Mouse (Mus musculus) midbrain, postnatal 0 days (tissue): Measurements from ENCODE around the gene Trp53rkb. TPM values are rescaled to one million over a fixed set of nuclear protein-coding genes. Genes with fewer than 3 reads are reported as not detected.
A peak's percentile ranks its signal among the peaks of the same experiment; 100 is the strongest.
"Not testable (repeated sequence)": the region's sequence is repeated elsewhere in the genome, so short reads cannot be mapped to it uniquely, and the experiment has no call there.

Source experiments
- ATAC-seq: fragments of 200-750 bp; cut with Nextera tagmentation; 2 replicates; pipeline ENCODE4 v1.8.0; 2017; ENCODE audit warnings: moderate number of reproducible peaks, mild to moderate bottlenecking, moderate TSS enrichment, moderate library complexity; ENCODE audit not compliant: low FRiP score
- DNase-seq: peaks from one replicate; pipeline ENCODE4 v3.0.0-alpha.2; 2015; ENCODE audit warnings: low spot score
- H3K27ac ChIP-seq: fragments of 300-500 bp; sonication (generic); 2 replicates; pipeline ENCODE4 v1.5.1; 2014; ENCODE audit warnings: low read depth, mild to moderate bottlenecking, low read length, mixed read lengths
- H3K27me3 ChIP-seq: fragments of 300-500 bp; sonication (generic); 2 replicates; pipeline ENCODE4 v1.6.1; 2014; ENCODE audit warnings: low read length, control low read depth, mixed read lengths; ENCODE audit not compliant: insufficient read depth
- H3K36me3 ChIP-seq: fragments of 300-500 bp; sonication (generic); 2 replicates; pipeline ENCODE4 v1.6.1; 2014; ENCODE audit warnings: low read length, control low read depth, mixed read lengths; ENCODE audit not compliant: insufficient read depth
- H3K4me1 ChIP-seq: fragments of 300-500 bp; sonication (generic); 2 replicates; pipeline ENCODE4 v1.6.1; 2014; ENCODE audit warnings: mild to moderate bottlenecking, control low read depth, antibody characterized with exemption, low read length, mixed read lengths; ENCODE audit not compliant: insufficient read depth
- H3K4me2 ChIP-seq: fragments of 300-500 bp; sonication (generic); 2 replicates; pipeline ENCODE4 v1.6.1; 2014; ENCODE audit warnings: low read depth, mild to moderate bottlenecking, low read length, mixed read lengths; ENCODE audit not compliant: poor library complexity, severe bottlenecking
- H3K4me3 ChIP-seq: fragments of 300-500 bp; sonication (generic); 2 replicates; pipeline ENCODE4 v1.5.1; 2014; ENCODE audit warnings: low read depth, mild to moderate bottlenecking, low read length, moderate library complexity
- H3K9ac ChIP-seq: fragments of 300-500 bp; sonication (generic); replicated peaks from 2 replicates; pipeline ENCODE4 v1.6.1; 2014; ENCODE audit warnings: mild to moderate bottlenecking, low read length, moderate library complexity, mixed read lengths; ENCODE audit not compliant: poor library complexity, severe bottlenecking
- H3K9me3 ChIP-seq: fragments of 300-500 bp; sonication (generic); 2 replicates; pipeline ENCODE4 v1.6.1; 2016; ENCODE audit warnings: low read length, control low read depth
- CTCF ChIP-seq: IDR thresholded peaks from 2 replicates; pipeline ENCODE4 v1.5.1; 2016; ENCODE audit warnings: antibody characterized with exemption, mild to moderate bottlenecking
- WGBS: fragments of 180-500 bp; shearing (Covaris S2); extraction: QIAGEN DNeasy Blood & Tissue Kit; methylation state at CpG from one replicate; pipeline ENCODE4 v1.1.7; 2014; 5-methylcytosine and 5-hydroxymethylcytosine counted together
- polyA plus RNA-seq: library from polyadenylated mRNA; unstranded; fragments of >200 nt; fragmentation: Nextera tagmentation; extraction: Ambion mirVana; gene quantifications from 2 replicates; pipeline ENCODE4 v1.2.1, GENCODE M21; 2015
- total RNA-seq: library from RNA; depleted of rRNA; stranded (reverse); fragments of >200 nt; gene quantifications from 2 replicates; pipeline ENCODE4 v1.2.3, GENCODE M21; 2014

The Trp53rkb gene
- total and polyA plus RNA-seq, 2 experiments from 2014 or later = 7.5 to 17.2 TPM

DNA sequence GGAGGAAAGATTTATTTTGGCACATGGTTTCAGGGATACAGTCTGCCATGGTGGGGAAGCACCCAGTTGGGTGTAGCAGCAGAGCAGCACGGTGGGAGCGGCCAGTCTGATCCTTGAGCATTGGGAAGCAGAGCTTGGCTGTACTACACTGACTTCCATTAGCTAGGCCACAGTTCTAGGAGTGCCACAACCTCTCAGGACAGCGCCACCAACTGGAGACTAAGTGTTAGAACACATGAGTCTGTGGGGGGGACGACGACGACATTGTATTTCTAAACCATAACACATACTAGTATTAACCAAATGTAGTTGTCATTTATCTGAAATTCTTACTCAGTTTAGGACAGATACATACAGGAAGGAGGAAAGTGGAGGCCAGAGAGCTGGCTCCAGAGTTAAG, 8.0 kb upstream of the Trp53rkb start:
- no peak overlapping the region for H3K27ac ChIP-seq

DNA sequence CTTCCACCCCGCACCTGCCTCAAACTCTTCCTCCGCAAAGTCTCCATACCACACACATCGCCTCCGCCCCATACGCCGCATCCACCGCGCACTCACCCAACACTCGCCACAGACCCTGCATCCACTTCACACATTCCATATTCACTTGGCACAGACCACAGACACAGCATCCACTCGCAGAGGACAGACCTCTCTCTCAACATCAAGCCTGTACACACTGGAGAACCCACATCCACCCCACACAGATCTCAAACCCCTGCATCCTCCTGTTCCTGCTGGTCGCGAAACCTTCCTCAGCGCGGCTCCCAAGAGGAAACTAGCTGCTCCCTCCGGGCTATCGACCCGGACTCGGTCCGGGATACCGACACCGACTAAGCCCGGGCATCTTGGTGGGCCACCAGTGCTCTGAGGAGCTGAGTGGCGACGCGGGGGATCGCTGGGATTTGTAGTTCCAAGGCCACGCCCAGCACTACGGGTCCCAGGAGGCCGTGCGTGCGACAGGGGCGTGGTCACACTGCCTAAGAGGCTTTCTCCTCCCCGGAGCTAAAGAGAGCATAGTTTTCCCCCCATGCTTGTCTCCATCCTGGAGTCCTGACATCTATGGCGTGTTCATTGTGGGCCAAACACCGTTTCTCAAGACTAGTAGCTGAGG, 5.9 kb upstream of the Trp53rkb start:
- Histone ChIP-seq H3K27me3 (no peaks in the 10 kb centered on the region), H3K36me3 (no peaks in the 10 kb centered on the region), H3K4me2 (peak overlapping the region; percentile 82), H3K9ac (peak overlapping the region; percentile 77), H3K9me3 (no peaks in the 10 kb centered on the region), H3K4me3 (peak overlapping the region; percentile 76), H3K27ac (peak overlapping the region; percentile 63; the same call in 1 of the 2 replicates), H3K4me1 (no peaks in the 10 kb centered on the region; the same call in 1 of the 2 replicates)
- peak; percentile 96 for DNase-seq
- peak; percentile 94 for ATAC-seq
- under 1% methylated on average over 35 of the region's 35 CpGs for WGBS
- no peak for TF ChIP-seq CTCF

More for the DNA sequence above, 8.0 kb upstream of the Trp53rkb start:
- no peak overlapping the region for H3K9ac ChIP-seq
- WGBS = 79% methylated on average over 6 of the region's 6 CpGs
- ATAC-seq = no peak
- DNase-seq = peak; percentile 59
- no peaks in the 10 kb centered on the region; the same call in 1 of the 2 replicates for H3K4me1 ChIP-seq
- no peaks in the 10 kb centered on the region for H3K27me3 ChIP-seq
- TF ChIP-seq CTCF = peak; percentile 62
- H3K4me2 ChIP-seq = no peak overlapping the region
- no peaks in the 10 kb centered on the region for H3K36me3 ChIP-seq
- H3K4me3 ChIP-seq = no peak overlapping the region
- H3K9me3 ChIP-seq = no peaks in the 10 kb centered on the region

DNA sequence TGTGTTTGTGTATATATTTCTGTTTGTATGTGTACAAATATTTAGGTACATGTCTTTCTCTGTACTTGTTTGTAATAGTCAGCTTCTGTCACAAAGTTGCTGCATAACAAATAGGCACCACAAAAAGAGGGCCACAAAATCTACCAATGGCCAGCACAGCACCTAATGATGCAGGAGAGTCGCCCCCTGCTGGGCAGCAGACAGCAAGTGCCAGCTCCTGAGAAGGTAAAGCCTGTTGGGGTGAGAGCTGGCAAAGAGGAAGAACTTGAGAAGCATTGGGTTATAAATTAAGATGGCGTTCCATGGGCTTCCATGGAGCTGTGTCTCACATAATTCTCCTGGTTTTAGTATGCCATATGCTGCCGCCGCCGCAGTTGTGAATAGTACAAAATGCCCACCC, 593 bp upstream of the Trp53rkb start:
- no peak overlapping the region for H3K4me2 ChIP-seq

DNA sequence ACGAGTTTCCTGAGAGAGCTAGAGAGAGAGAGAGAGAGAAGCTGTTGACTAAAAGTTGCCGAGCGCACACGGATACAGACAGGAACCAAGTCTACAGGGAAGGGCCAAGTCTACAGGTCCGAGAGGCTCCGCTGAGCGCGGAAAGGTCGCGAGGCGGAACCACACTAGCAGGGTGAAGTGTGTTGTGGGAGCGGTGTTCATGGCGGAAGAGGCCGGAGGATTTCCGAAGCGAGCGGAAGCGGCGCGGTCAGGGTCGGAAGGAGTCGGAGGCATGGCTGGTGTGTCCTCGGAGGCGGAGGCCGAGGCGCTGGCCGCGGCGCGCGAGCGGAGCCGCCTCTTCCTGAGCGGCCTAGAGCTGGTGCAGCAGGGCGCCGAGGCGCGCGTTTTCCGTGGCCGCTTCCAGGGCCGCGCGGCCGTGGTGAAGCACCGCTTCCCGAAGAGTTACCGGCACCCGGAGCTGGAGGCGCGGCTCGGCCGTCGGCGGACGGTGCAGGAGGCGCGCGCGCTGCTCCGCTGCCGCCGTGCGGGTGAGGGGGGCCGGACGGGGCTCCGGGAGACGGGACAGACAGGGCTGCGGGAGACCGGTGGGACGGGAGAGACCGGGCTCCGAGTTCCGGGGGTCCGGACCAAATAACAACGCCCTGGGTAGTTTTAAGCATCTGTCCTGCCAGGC, 1.3 kb downstream of the Trp53rkb start:
- H3K27me3 ChIP-seq, H3K4me1 ChIP-seq, H3K9me3 ChIP-seq, H3K36me3 ChIP-seq: not testable (repeated sequence)
- Histone ChIP-seq H3K9ac (peak overlapping the region; percentile 69), H3K27ac (peak overlapping the region; percentile 74), H3K4me3 (peak overlapping the region; percentile 71), H3K4me2 (peak overlapping the region; percentile 62)
- WGBS = 2% methylated on average over 48 of the region's 76 CpGs
- peak; percentile 86 for DNase-seq
- ATAC-seq = peak; percentile 87

More for the DNA sequence above, 593 bp upstream of the Trp53rkb start:
- Histone ChIP-seq H3K36me3 (no peaks in the 10 kb centered on the region), H3K27ac (peak overlapping the region; percentile 51; the same call in 1 of the 2 replicates), H3K9ac (no peak overlapping the region), H3K9me3 (no peaks in the 10 kb centered on the region), H3K4me1 (peaks cover 5% of the 10 kb centered on the region), H3K27me3 (no peaks in the 10 kb centered on the region), H3K4me3 (no peak overlapping the region)
- DNase-seq (no peak), ATAC-seq (no peak)
- 62% methylated on average over 5 of the region's 5 CpGs for WGBS
- peak; percentile 52 for TF ChIP-seq CTCF

- Histone ChIP-seq H3K9me3 (no peaks in the 10 kb centered on the region), H3K27ac (no peak overlapping the region), H3K4me1 (no peaks in the 10 kb centered on the region), H3K4me3 (no peak overlapping the region), H3K4me2 (no peak overlapping the region), H3K36me3 (peaks cover 12% of the 10 kb centered on the region), H3K27me3 (no peaks in the 10 kb centered on the region), H3K9ac (no peak overlapping the region)
- ATAC-seq (no peak), DNase-seq (no peak)
- TF ChIP-seq CTCF = no peak
- 81% methylated on average over 11 of the region's 11 CpGs for WGBS
Measured at GRCm38 (mm10) chr2:166799615-166800472, 7.5 kb downstream of the Trp53rkb start.
